Mouse (Mus musculus) WW6 (cell line): ENCODE results near the gene Gdpd2.

Experiments
- DNase-seq: peaks from one replicate; pipeline ENCODE4 v3.0.0-alpha.2; 2013; ENCODE audit warnings: low read depth, low spot score

The Gdpd2 gene

DNA sequence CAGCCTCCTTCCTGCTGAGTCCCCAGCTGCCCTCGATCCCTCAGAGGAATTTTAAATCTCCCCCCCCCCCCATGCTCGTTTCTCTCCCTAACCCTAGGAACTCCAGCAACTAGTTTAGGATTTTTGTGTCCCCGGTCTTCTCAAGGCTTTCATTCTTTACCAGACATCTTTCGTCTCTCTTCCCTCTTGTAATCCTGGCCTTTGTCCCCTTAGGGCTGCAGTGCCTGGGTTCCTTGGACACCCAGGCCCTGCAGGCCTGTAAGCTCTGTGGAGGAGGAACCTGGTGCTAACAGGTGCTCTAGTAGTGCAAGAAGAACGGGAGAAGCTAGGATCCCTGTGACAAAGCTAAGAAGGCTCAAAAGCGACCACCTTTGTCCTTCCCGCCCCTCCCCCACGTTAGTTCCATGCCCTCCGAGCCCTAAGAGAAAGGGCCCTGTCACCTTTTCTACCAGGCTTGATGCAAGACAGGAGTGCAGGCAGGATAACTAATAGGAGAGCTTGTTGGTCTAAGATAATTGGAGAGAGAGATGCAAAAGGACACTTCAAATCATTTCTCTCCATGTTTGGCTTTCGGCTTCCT, 48.1 kb downstream of the Gdpd2 start:
- DNase-seq: no peak

DNA sequence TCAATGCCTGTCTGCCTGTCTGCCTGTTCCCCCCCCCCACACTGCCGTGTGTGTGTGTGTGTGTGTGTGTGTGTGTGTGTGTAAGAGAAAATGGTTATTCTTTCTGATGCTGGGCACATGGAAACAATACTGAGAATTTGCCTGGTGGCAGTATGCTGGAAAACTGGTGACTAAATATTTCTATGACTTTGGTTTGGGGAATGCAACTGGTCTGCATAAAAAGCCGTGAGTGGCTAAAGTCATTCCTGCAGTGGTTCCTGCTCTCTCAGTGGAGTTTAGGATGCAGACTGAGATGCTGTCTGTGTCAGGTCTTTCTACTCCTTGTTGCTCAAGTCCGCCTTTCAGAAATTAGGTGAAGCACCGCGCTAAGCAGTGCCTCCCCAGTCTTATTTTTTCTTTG, 48.7 kb downstream of the Gdpd2 start:
- no peak for DNase-seq
